Mouse (Mus musculus): ENCODE measurements around the gene Cry1. TPM values are rescaled to one million over a fixed set of nuclear protein-coding genes. Genes with fewer than 3 reads are reported as not detected.

The Cry1 gene
- polyA plus RNA-seq, 1 experiment from 2014 or later = 37.7 TPM

DNA sequence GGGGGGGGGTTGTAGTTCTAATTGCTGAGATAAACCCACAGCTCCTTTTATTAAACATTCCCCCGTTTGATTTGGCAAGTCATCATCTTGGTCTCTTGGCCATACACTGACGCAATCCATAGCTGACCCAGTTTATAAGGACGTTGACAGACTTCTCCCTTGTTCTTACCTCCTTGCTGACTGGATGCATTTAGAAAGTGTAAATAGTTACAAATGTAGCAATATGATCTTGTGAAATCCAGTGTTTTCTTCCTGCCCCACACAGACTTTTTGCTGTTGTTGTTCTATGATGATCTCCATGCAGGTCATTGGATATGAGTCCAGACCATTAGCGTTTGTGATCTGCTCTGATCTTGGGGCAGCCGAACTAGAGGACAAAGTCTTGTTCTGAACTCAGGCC is 5.1 kb upstream of the Cry1 start:
- Histone ChIP-seq H3K27me3 (no peaks in the 10 kb centered on the region), H3K4me2 (replicated peaks) (no peak overlapping the region), H3K9me3 (no peaks in the 10 kb centered on the region), H3K4me1 (peaks cover 7% of the 10 kb centered on the region), H3K4me3 (no peak overlapping the region), H3K9ac (no peak overlapping the region), H3K27ac (no peak overlapping the region), H3K36me3 (no peaks in the 10 kb centered on the region)
- WGBS = 85% methylated on average over 5 of the region's 5 CpGs
- no peak for ATAC-seq (ENCODE audit: low FRiP score, low read depth)

DNA sequence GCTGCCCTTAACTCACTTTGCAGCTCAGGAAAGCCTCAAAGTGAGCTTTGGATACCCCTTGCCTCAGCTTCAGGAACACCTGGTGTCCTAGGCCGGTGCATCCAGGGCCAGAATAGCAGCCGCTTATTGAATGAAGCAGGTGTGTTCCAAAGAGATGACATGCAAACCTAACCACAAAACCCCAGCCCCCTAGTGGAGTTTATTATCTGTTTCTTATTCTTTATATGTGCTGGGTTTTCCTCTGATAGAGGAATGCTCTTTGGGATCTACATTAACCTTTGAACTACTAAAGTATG is 1.6 kb upstream of the Cry1 start:
- Histone ChIP-seq H3K36me3 (peaks cover 4% of the 10 kb centered on the region; the same call in 1 of the 2 replicates), H3K27me3 (no peaks in the 10 kb centered on the region), H3K27ac (no peak overlapping the region), H3K4me3 (no peak overlapping the region), H3K4me2 (replicated peaks) (no peak overlapping the region), H3K9me3 (no peaks in the 10 kb centered on the region), H3K9ac (no peak overlapping the region), H3K4me1 (peaks cover 16% of the 10 kb centered on the region)
- 93% methylated on average over 2 of the region's 2 CpGs for WGBS
- ATAC-seq (ENCODE audit: low FRiP score, low read depth) = no peak

DNA sequence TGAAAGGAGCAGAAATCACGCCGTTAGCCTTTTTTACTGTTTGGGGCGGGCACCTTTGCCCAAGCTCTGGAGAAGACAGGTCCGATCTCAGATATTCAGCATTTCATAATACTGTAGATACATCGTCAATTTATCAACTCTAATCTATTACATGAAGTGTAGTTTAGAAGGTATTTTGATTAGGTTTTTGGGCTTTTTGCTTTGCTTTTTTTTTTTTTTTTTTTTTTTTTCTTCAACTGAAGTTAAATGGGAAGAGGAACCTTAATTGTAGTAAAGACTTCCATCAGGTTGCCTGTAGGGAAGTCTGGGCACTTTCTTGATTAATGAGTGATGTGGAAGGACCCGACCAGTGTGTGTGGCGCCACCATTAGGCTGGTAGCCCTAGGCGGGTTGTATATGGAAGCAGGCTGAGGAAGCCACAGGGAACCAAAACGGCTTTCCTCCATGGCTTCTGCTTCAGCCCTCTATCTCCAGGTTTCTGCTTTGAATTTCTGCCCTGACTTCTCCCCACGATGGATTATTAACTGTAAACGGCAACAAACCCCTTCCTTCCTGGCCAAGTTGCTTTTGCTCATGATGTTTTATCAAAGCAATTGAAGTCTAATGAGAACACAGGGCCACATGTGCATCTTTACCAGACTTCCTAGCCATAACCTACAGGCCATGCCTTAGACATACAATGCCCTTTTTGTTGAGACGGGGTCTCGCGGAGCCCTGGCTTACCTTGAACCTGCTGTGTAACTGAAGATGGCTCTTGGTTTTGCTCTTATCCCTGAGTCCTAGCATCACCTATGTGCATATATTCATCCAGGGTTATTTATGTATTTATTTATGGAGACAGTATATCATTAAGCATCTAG is 1.0 kb upstream of the Cry1 start:
- 28% methylated on average over 14 of the region's 14 CpGs for WGBS
- Histone ChIP-seq H3K4me1 (peaks cover 16% of the 10 kb centered on the region), H3K9ac (peak overlapping the region; percentile 87), H3K27me3 (no peaks in the 10 kb centered on the region), H3K4me2 (replicated peaks) (peak overlapping the region; percentile 97), H3K36me3 (peaks cover 4% of the 10 kb centered on the region; the same call in 1 of the 2 replicates), H3K4me3 (peak overlapping the region; percentile 90), H3K27ac (peak overlapping the region; percentile 76; the same call in 1 of the 2 replicates), H3K9me3 (no peaks in the 10 kb centered on the region)
- no peak for ATAC-seq (ENCODE audit: low FRiP score, low read depth)

DNA sequence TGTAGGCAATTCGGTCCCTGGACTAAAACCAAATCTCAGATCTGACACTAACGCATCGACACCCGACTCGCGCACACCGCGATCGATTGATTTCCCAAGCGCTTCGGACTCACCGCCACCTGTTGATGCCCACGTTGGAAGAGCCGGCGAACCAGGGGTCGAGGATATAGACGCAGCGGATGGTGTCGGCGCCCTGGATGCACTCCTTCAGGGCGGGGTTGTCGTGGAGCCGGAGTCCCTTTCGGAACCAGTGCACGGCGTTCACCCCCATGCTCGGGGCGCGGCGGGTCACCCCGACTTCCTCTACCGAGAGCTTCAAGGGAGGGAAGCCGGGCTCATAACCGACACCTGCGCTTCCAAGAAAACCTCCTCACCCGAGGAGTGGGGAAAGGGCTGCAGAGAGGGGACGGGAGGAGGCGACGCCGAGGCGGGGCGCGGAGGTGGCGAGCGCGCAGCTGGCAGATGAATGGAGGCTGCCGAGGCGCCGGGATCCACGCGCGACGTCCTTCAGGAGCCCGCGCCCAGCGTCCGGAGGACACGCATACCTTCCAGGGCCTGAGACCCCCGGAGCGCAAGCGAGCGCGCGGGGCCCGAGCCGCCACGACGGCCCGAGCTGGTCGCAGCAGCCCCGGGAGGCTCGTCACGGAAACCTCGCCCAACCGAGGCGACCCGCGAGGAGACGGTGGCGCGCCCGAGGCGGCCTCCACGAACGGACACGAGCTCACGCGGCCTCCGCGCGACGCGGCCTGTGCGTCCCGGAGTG is 482 bp downstream of the Cry1 start:
- H3K4me2 ChIP-seq (replicated peaks) = peak overlapping the region; percentile 97
- peak overlapping the region; percentile 87 for H3K9ac ChIP-seq
- H3K27me3 ChIP-seq = no peaks in the 10 kb centered on the region
- peak; percentile 13; the same call in 1 of the 2 replicates for ATAC-seq (ENCODE audit: low FRiP score, low read depth)
- H3K9me3 ChIP-seq = no peaks in the 10 kb centered on the region
- WGBS = under 1% methylated on average over 90 of the region's 95 CpGs
- H3K36me3 ChIP-seq = peaks cover 4% of the 10 kb centered on the region; the same call in 1 of the 2 replicates
- peak overlapping the region; percentile 52; the same call in 1 of the 2 replicates for H3K27ac ChIP-seq
- H3K4me1 ChIP-seq = peaks cover 16% of the 10 kb centered on the region
- H3K4me3 ChIP-seq = peak overlapping the region; percentile 90

DNA sequence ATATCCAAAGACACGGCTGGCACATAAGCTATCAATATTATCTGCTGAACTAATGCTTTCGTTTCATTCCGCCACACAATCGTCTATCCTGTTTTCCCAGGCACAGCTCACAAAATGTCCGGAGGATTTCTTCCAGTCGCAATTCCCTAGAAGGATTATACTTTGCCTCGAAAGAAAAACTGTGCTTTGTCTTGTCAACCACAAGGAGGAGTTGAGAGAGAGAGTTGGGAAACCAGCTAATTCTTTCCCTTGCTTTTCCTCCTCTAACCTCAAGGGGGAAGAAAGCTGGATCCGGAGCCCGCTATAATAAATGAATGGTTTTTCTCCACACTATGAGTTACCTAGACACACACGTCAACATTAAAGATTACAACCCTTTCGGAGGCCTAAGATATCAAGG is 1.2 kb downstream of the Cry1 start:
- Histone ChIP-seq H3K9ac (peak overlapping the region; percentile 87), H3K4me1 (peaks cover 16% of the 10 kb centered on the region), H3K27ac (no peak overlapping the region), H3K36me3 (peaks cover 4% of the 10 kb centered on the region; the same call in 1 of the 2 replicates), H3K4me3 (peak overlapping the region; percentile 90), H3K4me2 (replicated peaks) (peak overlapping the region; percentile 97), H3K9me3 (no peaks in the 10 kb centered on the region), H3K27me3 (no peaks in the 10 kb centered on the region)
- no peak for ATAC-seq (ENCODE audit: low FRiP score, low read depth)
- WGBS = 1% methylated on average over 11 of the region's 11 CpGs

DNA sequence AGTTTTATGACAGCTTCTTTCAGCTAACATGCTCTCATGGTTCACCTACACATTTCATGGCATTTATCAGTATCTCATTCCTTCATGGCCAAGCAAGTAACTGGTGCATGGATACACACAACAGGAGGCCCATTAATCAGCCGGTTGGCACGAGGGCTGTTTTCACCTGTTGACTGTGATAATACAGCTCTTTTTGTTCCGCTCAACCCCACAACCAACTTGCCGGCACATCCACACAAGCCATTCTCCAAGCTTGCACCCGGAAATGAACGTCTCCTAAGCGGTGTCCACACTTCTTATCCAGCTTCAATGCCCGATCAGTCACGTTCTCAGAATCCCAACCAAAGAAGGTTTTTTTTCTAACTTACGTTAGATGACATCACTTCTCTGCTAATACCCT is 2.1 kb downstream of the Cry1 start:
- Histone ChIP-seq H3K27me3 (no peaks in the 10 kb centered on the region), H3K4me3 (peak overlapping the region; percentile 90), H3K4me2 (replicated peaks) (peak overlapping the region; percentile 97), H3K4me1 (peaks cover 16% of the 10 kb centered on the region), H3K27ac (no peak overlapping the region), H3K9ac (peak overlapping the region; percentile 61; the same call in 1 of the 2 replicates), H3K36me3 (peaks cover 4% of the 10 kb centered on the region; the same call in 1 of the 2 replicates), H3K9me3 (no peaks in the 10 kb centered on the region)
- WGBS = 85% methylated on average over 10 of the region's 10 CpGs
- no peak for ATAC-seq (ENCODE audit: low FRiP score, low read depth)

DNA sequence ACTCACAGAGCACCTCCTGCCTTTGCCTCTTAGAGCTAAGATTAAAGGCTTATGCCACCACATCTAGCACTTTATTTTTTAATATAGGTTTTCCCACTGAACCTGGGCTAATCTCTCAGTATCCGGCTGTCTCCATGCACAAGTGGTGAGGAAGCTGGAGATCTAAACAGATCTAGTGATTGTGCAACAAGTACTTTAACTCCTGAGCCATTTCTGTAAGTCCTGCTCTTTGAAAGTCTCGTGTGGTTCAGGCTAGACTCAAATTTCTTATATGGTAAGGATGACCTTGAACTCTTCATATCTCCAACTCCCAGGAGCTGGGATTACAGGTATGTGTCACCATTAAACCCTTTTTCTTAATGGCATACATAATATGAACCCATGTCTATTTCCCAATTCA is 8.2 kb downstream of the Cry1 start:
- no peak overlapping the region for H3K9ac ChIP-seq
- H3K36me3 ChIP-seq = no peaks in the 10 kb centered on the region
- no peak overlapping the region for H3K4me3 ChIP-seq
- H3K4me1 ChIP-seq = 0 out of 2 replicates have a peak, but pooled peaks cover 5% of the 10 kb centered on the region
- no peaks in the 10 kb centered on the region for H3K27me3 ChIP-seq
- H3K4me2 ChIP-seq (replicated peaks) = no peak overlapping the region
- no peaks in the 10 kb centered on the region for H3K9me3 ChIP-seq
- H3K27ac ChIP-seq = no peak overlapping the region
- WGBS = 76% methylated on average over 2 of the region's 2 CpGs
- no peak for ATAC-seq (ENCODE audit: low FRiP score, low read depth)

DNA sequence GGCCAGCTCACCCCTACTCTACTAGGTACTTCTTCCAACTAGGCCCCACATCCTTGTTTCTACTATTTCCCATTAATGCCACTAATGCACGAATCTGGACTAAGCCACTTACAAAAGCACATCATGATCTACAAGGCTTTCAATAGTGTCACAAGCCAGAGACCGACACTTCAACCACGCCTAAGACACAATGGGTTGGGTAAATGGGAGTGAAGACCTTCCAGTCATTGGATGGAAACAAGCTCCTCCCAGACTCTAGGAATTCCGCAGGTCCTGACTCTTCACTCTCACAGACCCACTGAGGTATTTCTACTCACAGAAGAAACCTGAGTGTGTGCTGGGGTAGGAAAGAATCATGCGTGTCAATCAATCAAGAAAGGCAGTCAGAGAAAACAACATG is 19.6 kb downstream of the Cry1 start:
- no peak overlapping the region for H3K4me3 ChIP-seq
- no peak for ATAC-seq (ENCODE audit: low FRiP score, low read depth)
- H3K9me3 ChIP-seq = no peaks in the 10 kb centered on the region
- H3K36me3 ChIP-seq = no peaks in the 10 kb centered on the region
- H3K27me3 ChIP-seq = no peaks in the 10 kb centered on the region
- no peak overlapping the region for H3K27ac ChIP-seq
- H3K4me1 ChIP-seq = 0 out of 2 replicates have a peak, but pooled peaks cover 2% of the 10 kb centered on the region
- H3K9ac ChIP-seq = no peak overlapping the region
- 87% methylated on average over 5 of the region's 5 CpGs for WGBS
- H3K4me2 ChIP-seq (replicated peaks) = no peak overlapping the region

DNA sequence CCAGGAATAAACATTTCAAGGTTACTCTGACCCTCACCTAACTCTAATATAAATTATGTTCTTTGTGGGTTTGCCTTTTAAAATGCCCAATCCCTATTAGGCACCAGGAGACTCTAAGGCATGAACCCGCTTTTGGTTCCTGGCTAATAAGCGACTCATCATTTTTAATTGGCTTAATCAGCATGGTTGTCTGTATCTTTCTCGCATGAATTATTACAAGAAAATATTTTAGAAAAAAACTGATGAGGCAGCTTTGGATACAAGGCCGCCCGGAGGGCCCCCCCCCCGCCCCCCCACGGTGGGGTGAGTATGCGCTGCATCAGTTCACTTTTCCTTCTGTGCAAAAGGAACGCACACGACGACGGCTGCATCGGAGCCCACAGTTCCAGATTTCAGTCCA is 20.1 kb downstream of the Cry1 start:
- H3K27ac ChIP-seq = no peak overlapping the region
- 0 out of 2 replicates have a peak, but pooled peaks cover 2% of the 10 kb centered on the region for H3K4me1 ChIP-seq
- no peak overlapping the region for H3K4me3 ChIP-seq
- no peak for ATAC-seq (ENCODE audit: low FRiP score, low read depth)
- no peaks in the 10 kb centered on the region for H3K9me3 ChIP-seq
- H3K9ac ChIP-seq = no peak overlapping the region
- H3K4me2 ChIP-seq (replicated peaks) = no peak overlapping the region
- H3K36me3 ChIP-seq = no peaks in the 10 kb centered on the region
- 96% methylated on average over 13 of the region's 13 CpGs for WGBS
- no peaks in the 10 kb centered on the region for H3K27me3 ChIP-seq

DNA sequence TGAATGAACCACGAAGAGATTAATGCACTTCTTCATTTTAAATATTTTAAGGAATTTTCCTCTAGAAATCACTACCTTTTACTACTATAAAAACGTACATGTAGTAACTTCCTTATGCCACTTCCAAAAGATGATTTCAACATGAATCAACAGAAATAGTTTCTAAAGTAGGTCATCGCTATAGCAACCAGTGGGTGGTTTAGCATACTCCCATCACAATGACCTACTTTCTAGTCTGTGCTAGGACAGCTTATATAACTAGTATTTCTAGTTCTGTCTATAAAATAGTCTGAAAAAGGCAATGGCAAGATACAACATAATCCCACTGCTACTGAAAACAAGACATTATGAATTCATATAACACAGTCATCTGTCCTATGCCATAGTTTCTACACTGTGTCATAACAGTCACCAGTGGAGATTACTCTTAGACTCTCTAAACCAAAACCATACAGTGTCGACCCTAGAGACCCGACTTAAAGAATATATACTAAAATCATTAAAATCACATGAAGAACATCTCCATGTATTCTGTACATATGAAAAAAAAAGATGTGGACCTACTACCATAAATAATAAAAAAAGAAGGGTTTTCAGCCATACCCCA is 23.0 kb downstream of the Cry1 start:
- Histone ChIP-seq H3K9ac (no peak overlapping the region), H3K4me2 (replicated peaks) (no peak overlapping the region), H3K27me3 (no peaks in the 10 kb centered on the region), H3K4me1 (0 out of 2 replicates have a peak, but pooled peaks cover 2% of the 10 kb centered on the region), H3K36me3 (no peaks in the 10 kb centered on the region), H3K27ac (no peak overlapping the region), H3K9me3 (no peaks in the 10 kb centered on the region), H3K4me3 (no peak overlapping the region)
- WGBS = 82% methylated on average over 5 of the region's 5 CpGs
- no peak for ATAC-seq (ENCODE audit: low FRiP score, low read depth)

DNA sequence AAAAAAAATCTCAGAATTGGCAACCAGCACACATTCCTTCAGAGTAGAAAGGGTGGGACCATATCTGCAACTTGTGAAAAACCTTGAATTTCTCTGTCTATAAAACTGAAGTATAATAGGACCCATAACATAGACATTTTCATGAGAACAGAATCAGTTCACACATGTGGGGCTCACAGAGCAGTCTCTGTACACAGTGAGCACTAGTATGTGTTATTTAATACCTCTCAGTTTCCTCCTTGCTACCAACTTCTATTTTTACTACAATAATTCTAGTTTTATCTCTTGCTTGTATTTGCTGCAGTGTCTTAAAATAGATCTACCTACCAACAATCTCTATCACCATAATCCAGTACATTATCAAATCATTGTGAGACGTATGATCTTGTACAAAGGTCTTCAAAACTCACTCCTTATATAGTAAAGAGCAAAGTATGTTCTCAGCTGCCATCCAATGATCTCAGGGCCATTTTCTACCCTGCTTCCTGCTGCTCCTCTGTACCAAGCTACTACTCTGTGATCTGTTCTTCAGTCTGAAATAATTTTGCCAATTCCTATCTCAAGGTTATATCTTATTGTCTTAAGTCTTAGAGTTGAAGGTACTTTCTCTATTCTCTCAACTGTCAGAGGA is 24.8 kb downstream of the Cry1 start:
- WGBS = 84% methylated on average over 1 of the region's 1 CpGs
- Histone ChIP-seq H3K36me3 (no peaks in the 10 kb centered on the region; the same call in 1 of the 2 replicates), H3K4me2 (replicated peaks) (no peak overlapping the region), H3K27me3 (no peaks in the 10 kb centered on the region), H3K27ac (no peak overlapping the region), H3K9me3 (no peaks in the 10 kb centered on the region), H3K9ac (no peak overlapping the region), H3K4me3 (no peak overlapping the region), H3K4me1 (0 out of 2 replicates have a peak, but pooled peaks cover 2% of the 10 kb centered on the region)
- ATAC-seq (ENCODE audit: low FRiP score, low read depth) = no peak

Data from limb, embryonic 13.5 days (tissue).